Mouse (Mus musculus): Measurements from ENCODE around the gene Flnb. TPM values are rescaled to one million over a fixed set of nuclear protein-coding genes. Genes with fewer than 3 reads are reported as not detected.

Flnb gene
- polyA plus RNA-seq, 1 experiment from 2014 or later: 21.2 TPM

GRCm38 (mm10) chr14:7923635-7924034 lies 105.9 kb downstream of the Flnb start:
- no peak for ATAC-seq (ENCODE audit: low FRiP score, low TSS enrichment)
- Histone ChIP-seq H3K4me2 (replicated peaks; ENCODE audit: low read depth, low read length) (no peak overlapping the region), H3K4me1 (ENCODE audit: insufficient read depth, low read length) (0 out of 2 replicates have a peak, but pooled peaks cover 7% of the 10 kb centered on the region)

GRCm38 (mm10) chr14:7928362-7928761 lies 110.6 kb downstream of the Flnb start:
- no peaks in the 10 kb centered on the region for H3K27me3 ChIP-seq (ENCODE audit: insufficient read depth, low read length)
- H3K4me2 ChIP-seq (replicated peaks; ENCODE audit: low read depth, low read length): no peak overlapping the region
- H3K27ac ChIP-seq (ENCODE audit: low read length): no peak overlapping the region
- H3K9ac ChIP-seq (replicated peaks; ENCODE audit: low read length): no peak overlapping the region
- no peak overlapping the region for H3K4me3 ChIP-seq (ENCODE audit: low read length)
- H3K36me3 ChIP-seq (ENCODE audit: insufficient read depth, low read length): peaks cover 68% of the 10 kb centered on the region
- H3K9me3 ChIP-seq (ENCODE audit: low read length): no peaks in the 10 kb centered on the region
- no peaks in the 10 kb centered on the region for H3K4me1 ChIP-seq (ENCODE audit: insufficient read depth, low read length)
- 57% methylated on average over 1 of the region's 1 CpGs for WGBS
- no peak for ATAC-seq (ENCODE audit: low FRiP score, low TSS enrichment)

More at GRCm38 (mm10) chr14:7923635-7924034, 105.9 kb downstream of the Flnb start:
- no peaks in the 10 kb centered on the region for H3K9me3 ChIP-seq (ENCODE audit: low read length)
- no peak overlapping the region for H3K9ac ChIP-seq (replicated peaks; ENCODE audit: low read length)
- H3K4me3 ChIP-seq (ENCODE audit: low read length): no peak overlapping the region
- no peak overlapping the region for H3K27ac ChIP-seq (ENCODE audit: low read length)
- H3K36me3 ChIP-seq (ENCODE audit: insufficient read depth, low read length): peaks cover 63% of the 10 kb centered on the region
- no peaks in the 10 kb centered on the region for H3K27me3 ChIP-seq (ENCODE audit: insufficient read depth, low read length)

GRCm38 (mm10) chr14:7929029-7929428 lies 111.3 kb downstream of the Flnb start:
- Histone ChIP-seq H3K4me1 (ENCODE audit: insufficient read depth, low read length) (no peaks in the 10 kb centered on the region), H3K27ac (ENCODE audit: low read length) (no peak overlapping the region), H3K27me3 (ENCODE audit: insufficient read depth, low read length) (no peaks in the 10 kb centered on the region), H3K9ac (replicated peaks; ENCODE audit: low read length) (no peak overlapping the region), H3K9me3 (ENCODE audit: low read length) (no peaks in the 10 kb centered on the region), H3K4me3 (ENCODE audit: low read length) (no peak overlapping the region), H3K4me2 (replicated peaks; ENCODE audit: low read depth, low read length) (no peak overlapping the region), H3K36me3 (ENCODE audit: insufficient read depth, low read length) (peaks cover 69% of the 10 kb centered on the region)
- 88% methylated on average over 7 of the region's 7 CpGs for WGBS
- ATAC-seq (ENCODE audit: low FRiP score, low TSS enrichment): no peak

- peaks cover 67% of the 10 kb centered on the region for H3K36me3 ChIP-seq (ENCODE audit: insufficient read depth, low read length)
- 95% methylated on average over 4 of the region's 4 CpGs for WGBS
These were observed 114.4 kb downstream of the Flnb start for GRCm38 (mm10) chr14:7932151-7932550.

GRCm38 (mm10) chr14:7934166-7934565 lies 116.4 kb downstream of the Flnb start:
- 96% methylated on average over 7 of the region's 7 CpGs for WGBS
- no peak overlapping the region for H3K27ac ChIP-seq (ENCODE audit: low read length)
- peaks cover 57% of the 10 kb centered on the region for H3K36me3 ChIP-seq (ENCODE audit: insufficient read depth, low read length)
- no peak overlapping the region for H3K4me2 ChIP-seq (replicated peaks; ENCODE audit: low read depth, low read length)
- no peaks in the 10 kb centered on the region for H3K4me1 ChIP-seq (ENCODE audit: insufficient read depth, low read length)
- ATAC-seq (ENCODE audit: low FRiP score, low TSS enrichment): no peak
- no peaks in the 10 kb centered on the region for H3K9me3 ChIP-seq (ENCODE audit: low read length)
- H3K4me3 ChIP-seq (ENCODE audit: low read length): no peak overlapping the region
- no peaks in the 10 kb centered on the region for H3K27me3 ChIP-seq (ENCODE audit: insufficient read depth, low read length)
- H3K9ac ChIP-seq (replicated peaks; ENCODE audit: low read length): no peak overlapping the region

More at GRCm38 (mm10) chr14:7932151-7932550, 114.4 kb downstream of the Flnb start:
- ATAC-seq (ENCODE audit: low FRiP score, low TSS enrichment): no peak
- Histone ChIP-seq H3K9me3 (ENCODE audit: low read length) (no peaks in the 10 kb centered on the region), H3K27me3 (ENCODE audit: insufficient read depth, low read length) (no peaks in the 10 kb centered on the region), H3K4me3 (ENCODE audit: low read length) (no peak overlapping the region), H3K4me1 (ENCODE audit: insufficient read depth, low read length) (no peaks in the 10 kb centered on the region), H3K4me2 (replicated peaks; ENCODE audit: low read depth, low read length) (no peak overlapping the region), H3K9ac (replicated peaks; ENCODE audit: low read length) (no peak overlapping the region), H3K27ac (ENCODE audit: low read length) (no peak overlapping the region)

- WGBS: 25% methylated on average over 17 of the region's 17 CpGs
- Histone ChIP-seq H3K4me1 (ENCODE audit: insufficient read depth, low read length) (no peaks in the 10 kb centered on the region), H3K4me3 (ENCODE audit: low read length) (no peak overlapping the region), H3K4me2 (replicated peaks; ENCODE audit: low read depth, low read length) (no peak overlapping the region), H3K27ac (ENCODE audit: low read length) (no peak overlapping the region), H3K9ac (replicated peaks; ENCODE audit: low read length) (no peak overlapping the region), H3K27me3 (ENCODE audit: insufficient read depth, low read length) (no peaks in the 10 kb centered on the region), H3K9me3 (ENCODE audit: low read length) (no peaks in the 10 kb centered on the region), H3K36me3 (ENCODE audit: insufficient read depth, low read length) (peaks cover 37% of the 10 kb centered on the region; the same call in 1 of the 2 replicates)
- ATAC-seq (ENCODE audit: low FRiP score, low TSS enrichment): 0 out of 2 replicates have a peak, but pooled peaks have one; percentile 67
These were observed 119.4 kb downstream of the Flnb start for GRCm38 (mm10) chr14:7937052-7937630.

GRCm38 (mm10) chr14:7938809-7939784 lies 121.3 kb downstream of the Flnb start:
- no peak for ATAC-seq (ENCODE audit: low FRiP score, low TSS enrichment)

GRCm38 (mm10) chr14:7941413-7941812 lies 123.7 kb downstream of the Flnb start:
- H3K36me3 ChIP-seq (ENCODE audit: insufficient read depth, low read length): peaks cover 45% of the 10 kb centered on the region; the same call in 1 of the 2 replicates
- ATAC-seq (ENCODE audit: low FRiP score, low TSS enrichment): no peak
- no peak overlapping the region for H3K4me2 ChIP-seq (replicated peaks; ENCODE audit: low read depth, low read length)
- no peaks in the 10 kb centered on the region for H3K4me1 ChIP-seq (ENCODE audit: insufficient read depth, low read length)
- H3K27ac ChIP-seq (ENCODE audit: low read length): no peak overlapping the region
- WGBS: 87% methylated on average over 5 of the region's 5 CpGs
- no peak overlapping the region for H3K4me3 ChIP-seq (ENCODE audit: low read length)
- no peaks in the 10 kb centered on the region for H3K27me3 ChIP-seq (ENCODE audit: insufficient read depth, low read length)
- H3K9me3 ChIP-seq (ENCODE audit: low read length): no peaks in the 10 kb centered on the region
- no peak overlapping the region for H3K9ac ChIP-seq (replicated peaks; ENCODE audit: low read length)

More at GRCm38 (mm10) chr14:7938809-7939784, 121.3 kb downstream of the Flnb start:
- no peak overlapping the region for H3K27ac ChIP-seq (ENCODE audit: low read length)
- H3K9ac ChIP-seq (replicated peaks; ENCODE audit: low read length): no peak overlapping the region
- H3K4me2 ChIP-seq (replicated peaks; ENCODE audit: low read depth, low read length): no peak overlapping the region
- H3K36me3 ChIP-seq (ENCODE audit: insufficient read depth, low read length): peaks cover 41% of the 10 kb centered on the region; the same call in 1 of the 2 replicates
- H3K4me3 ChIP-seq (ENCODE audit: low read length): no peak overlapping the region
- H3K27me3 ChIP-seq (ENCODE audit: insufficient read depth, low read length): no peaks in the 10 kb centered on the region
- no peaks in the 10 kb centered on the region for H3K9me3 ChIP-seq (ENCODE audit: low read length)
- WGBS: 72% methylated on average over 19 of the region's 19 CpGs
- H3K4me1 ChIP-seq (ENCODE audit: insufficient read depth, low read length): no peaks in the 10 kb centered on the region

- H3K9me3 ChIP-seq (ENCODE audit: low read length): no peaks in the 10 kb centered on the region
- no peak overlapping the region for H3K27ac ChIP-seq (ENCODE audit: low read length)
- no peaks in the 10 kb centered on the region for H3K27me3 ChIP-seq (ENCODE audit: insufficient read depth, low read length)
- H3K4me2 ChIP-seq (replicated peaks; ENCODE audit: low read depth, low read length): no peak overlapping the region
- no peaks in the 10 kb centered on the region for H3K4me1 ChIP-seq (ENCODE audit: insufficient read depth, low read length)
- WGBS: 64% methylated on average over 7 of the region's 7 CpGs
- peaks cover 47% of the 10 kb centered on the region for H3K36me3 ChIP-seq (ENCODE audit: insufficient read depth, low read length)
- no peak overlapping the region for H3K4me3 ChIP-seq (ENCODE audit: low read length)
- no peak overlapping the region for H3K9ac ChIP-seq (replicated peaks; ENCODE audit: low read length)
- 0 out of 2 replicates have a peak, but pooled peaks have one; percentile 9 for ATAC-seq (ENCODE audit: low FRiP score, low TSS enrichment)
These were observed 125.5 kb downstream of the Flnb start for GRCm38 (mm10) chr14:7943101-7943800.

Measured in kidney, embryonic 16.5 days (tissue).